Mouse (Mus musculus) gastrocnemius, adult 8-10 months (tissue): ENCODE data around the gene Zfand2a. TPM values are rescaled to one million over a fixed set of nuclear protein-coding genes. Genes with fewer than 3 reads are reported as not detected.

ENCODE experiments used
- DNase-seq, 2 experiments: peaks; one replicate each; pipeline ENCODE4 v3.0.0; 2022; ENCODE audit warnings: low spot score in 2 of 2
- total RNA-seq, 4 experiments: library from RNA; stranded (reverse); gene quantifications; 2 replicates each; pipeline ENCODE4 v1.2.4; 2022

Zfand2a gene
- total RNA-seq, result 10 to 100 TPM in 1 of 4 experiments, 1 to 10 TPM in 3; 7.8 to 11.4 (median 8.9) TPM

DNA sequence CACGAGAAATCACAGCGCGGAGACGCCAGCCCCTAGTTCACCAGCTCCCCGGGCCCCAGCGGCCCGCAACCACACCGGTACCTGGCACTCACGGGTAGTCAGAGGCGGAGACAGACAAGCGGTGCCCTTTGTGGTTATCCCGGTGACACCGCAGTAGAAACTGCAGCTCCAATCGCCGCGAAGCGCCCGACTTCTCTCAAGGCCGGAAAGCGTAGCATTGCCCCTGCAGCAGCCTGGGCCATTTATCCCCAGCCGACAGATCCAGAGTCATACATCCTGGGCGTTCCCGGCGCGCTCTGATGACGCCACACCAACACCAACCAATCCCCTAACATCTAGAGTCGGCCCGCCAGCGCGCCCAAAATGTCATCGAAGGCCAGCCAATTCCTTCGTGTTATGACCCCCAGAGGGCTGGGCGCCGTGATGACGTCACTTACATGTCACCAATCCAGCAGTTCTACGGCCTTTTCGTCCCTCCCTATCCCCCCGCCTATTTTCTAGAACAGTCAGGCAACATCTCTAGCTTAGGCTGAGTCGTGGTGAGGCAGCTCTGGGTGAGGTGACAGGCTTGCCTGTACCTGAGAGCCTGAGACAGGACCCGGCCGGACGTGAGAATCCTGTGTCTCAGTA, at the start of gene Zfand2a:
Gene Zfand2a, minus strand, starts transcription at position 365 of the 630 bp plus-strand sequence.
- DNase-seq, result peak; percentile 99

DNA sequence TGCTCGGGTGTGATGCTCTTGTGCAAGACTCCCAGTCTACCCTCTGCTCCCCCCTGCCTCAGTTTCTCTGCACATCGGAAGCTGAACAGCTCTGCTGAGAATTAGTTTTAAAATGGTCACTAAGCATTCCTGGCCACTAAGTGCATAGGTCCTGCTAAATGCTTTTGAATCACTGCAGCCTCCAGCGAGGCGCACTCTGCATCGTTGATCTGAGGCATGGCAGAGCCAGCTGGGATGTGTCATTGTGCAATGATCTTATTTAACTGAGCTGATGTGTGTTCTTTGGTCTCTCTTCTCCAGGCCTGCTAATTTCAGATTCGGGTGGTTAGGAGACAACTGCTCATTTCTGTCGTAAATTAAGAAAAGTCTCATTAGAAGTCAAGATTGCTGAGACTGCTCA, 44.5 kb upstream of the Zfand2a start:
- DNase-seq, result no peak

DNA sequence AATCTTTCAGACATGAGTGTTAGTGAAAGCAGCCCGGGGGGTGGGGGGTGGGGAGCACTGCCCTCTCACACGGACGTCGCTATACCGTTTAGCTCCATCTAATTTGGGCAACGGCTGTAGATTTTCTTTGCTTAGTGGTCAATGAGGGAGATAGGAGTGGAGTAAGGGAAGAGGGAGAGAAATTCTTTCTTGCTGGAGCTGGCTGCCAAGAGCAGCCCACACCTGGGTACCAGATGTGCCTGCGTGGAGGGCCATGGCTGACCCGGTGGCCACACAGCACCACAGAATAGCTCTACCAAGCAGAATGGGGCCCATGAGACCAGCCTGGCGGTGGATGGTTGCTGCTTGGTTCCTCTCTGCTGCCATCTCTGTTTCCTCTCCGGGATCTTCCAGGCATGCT, 37.6 kb upstream of the Zfand2a start:
- no peak for DNase-seq

DNA sequence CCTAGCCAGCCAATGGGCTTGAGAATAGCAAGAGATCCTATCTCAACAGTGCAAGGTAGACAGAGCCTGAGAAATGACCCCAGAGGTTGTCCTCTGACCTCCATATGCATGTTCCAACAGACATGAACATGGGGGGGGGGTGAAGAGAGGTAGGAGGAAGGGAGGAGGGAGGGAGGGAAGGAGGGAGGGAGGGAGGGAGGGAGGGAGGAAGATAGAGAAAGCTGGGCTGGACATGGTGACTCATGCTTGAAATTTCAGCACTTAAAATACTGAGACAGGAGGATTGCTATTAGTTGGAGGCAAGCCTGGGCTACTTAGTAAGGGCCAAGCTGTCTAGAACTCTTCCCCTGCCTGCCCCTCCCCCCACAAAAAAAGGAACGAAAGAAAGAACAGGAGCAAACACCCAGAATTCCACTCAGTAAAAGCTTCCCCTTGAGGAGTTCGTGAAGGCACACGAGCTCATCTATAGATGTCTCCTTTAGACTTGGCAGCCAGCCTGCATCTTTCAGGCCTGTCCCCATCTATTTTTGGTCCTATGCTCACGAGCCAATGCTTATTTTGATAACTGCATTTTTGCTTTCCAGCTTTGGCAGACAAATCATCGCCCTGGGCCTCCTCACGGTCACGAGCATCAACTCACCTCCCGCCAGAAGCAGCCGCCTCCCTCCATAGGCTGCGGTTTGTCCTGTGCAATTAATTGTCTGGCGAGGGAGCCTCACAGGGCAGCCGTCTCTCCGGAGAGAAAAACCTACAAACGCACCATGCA, 35.9 kb upstream of the Zfand2a start:
- DNase-seq, result no peak

DNA sequence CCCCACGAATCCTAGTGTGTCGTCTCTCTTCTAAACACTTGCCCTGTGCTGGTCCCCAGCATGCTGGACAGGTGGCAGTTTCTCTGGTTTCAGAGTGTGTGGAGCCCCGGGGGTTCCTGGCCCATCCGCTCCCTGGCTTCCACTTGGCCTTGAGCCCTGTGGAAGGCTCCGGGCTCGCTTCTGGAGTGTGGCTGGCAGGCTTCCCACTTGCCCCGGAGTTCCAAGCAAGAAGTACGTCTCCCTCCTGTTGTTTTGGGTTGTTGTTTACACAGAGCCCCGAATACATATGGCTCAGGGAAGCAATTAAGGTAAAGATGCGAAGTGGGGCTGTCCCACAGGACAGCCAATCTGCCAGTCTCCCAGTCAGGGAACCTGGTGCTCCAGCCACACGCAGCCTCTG, 31.9 kb upstream of the Zfand2a start:
- no peak for DNase-seq

DNA sequence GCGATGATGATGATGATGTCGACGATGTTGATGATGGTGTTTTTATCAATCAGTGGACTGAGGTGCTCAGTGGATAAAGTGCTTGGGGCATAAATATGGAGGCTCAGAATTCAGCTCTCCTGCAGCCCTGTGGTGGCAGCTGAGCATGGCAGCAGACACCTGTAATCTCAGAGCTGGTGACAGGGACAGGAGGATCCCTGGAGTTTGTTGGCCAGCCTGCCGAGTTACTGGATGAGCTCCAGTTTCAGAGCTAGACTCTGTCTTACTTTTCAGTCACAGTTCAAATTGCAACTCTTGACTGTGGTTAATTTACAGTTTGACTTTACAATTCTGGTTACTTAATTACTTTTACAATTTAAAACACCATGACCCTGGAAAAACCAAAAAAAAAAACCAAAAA, 27.9 kb upstream of the Zfand2a start:
- DNase-seq, result no peak

DNA sequence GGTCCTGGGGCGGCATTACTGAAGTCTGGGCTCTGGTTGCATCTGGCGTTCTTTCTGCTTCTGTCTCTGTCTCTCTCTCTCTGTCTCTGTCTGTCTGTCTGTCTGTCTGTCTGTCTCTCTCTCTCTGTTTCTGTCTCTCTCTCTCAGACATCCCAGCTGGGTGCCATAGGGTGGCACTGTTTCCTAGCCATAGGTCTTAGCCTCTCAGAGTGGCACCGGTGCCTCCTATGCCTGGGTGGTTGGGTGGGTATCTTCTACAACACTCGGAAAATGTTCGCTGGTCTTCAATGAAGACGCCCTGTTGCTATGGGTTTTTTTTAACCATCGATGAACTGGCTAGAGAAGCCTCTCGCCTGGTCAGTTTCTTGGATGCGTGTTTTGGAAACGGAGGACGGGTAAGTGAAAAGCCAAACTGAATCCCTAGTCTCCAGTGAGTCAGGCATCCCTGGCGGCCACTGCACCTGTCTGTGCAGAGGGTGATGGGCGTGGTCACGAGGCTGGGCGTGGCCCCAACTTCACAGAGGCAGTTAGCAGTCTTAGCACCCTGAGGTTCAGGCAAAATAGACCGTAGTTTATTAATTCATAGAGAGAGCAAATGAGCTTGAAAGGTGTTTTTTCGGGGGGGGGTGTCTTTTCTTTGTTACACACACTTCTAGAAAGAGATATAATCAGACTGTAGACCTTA, 26.5 kb upstream of the Zfand2a start:
- DNase-seq, result no peak

DNA sequence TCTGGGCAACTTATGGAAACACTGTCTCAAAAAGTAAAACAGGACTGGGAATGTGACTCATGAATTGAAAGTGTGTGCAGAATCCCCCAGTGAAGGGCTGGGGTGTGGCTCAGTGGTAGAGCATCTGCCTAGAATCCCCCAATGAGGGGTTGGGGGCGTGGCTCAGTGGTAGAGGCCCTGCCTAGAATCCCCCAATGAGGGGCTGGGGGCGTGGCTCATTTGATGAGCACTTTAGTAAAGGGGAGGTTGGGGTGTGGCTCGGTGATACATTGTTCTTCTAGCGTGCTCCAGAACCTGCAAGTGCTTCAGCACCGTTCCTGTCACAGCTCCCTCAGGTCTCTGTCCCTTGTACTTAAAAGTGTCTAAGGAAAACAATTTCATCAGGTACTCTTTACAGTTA, 21.9 kb upstream of the Zfand2a start:
- DNase-seq, result no peak

DNA sequence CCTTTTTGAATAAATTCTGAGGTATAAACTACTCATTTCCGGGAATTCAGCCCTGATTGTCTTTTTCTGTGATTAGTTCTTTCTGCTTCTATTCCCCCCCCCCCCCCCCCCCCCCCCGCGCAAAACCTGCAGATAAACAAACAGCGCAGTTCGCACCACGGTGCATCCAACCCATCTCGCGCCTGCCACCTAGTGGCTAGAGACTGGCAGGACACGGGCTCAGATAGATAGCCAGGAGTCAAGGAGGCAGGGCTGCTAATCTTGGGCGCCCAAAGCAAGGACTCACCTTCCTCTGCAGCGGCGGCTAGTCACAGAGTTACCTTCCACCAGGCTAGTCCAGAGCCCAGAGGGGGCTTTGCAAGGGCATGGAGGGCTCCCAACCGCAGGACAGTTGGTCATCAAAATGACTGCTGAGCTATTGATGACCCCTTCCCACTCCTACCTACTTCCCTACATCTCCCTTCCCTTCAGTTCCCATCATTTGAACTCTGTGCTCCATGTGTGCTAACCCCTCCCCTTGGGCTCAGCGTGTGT, 20.8 kb upstream of the Zfand2a start:
- peak; percentile 69 to 73 for DNase-seq

DNA sequence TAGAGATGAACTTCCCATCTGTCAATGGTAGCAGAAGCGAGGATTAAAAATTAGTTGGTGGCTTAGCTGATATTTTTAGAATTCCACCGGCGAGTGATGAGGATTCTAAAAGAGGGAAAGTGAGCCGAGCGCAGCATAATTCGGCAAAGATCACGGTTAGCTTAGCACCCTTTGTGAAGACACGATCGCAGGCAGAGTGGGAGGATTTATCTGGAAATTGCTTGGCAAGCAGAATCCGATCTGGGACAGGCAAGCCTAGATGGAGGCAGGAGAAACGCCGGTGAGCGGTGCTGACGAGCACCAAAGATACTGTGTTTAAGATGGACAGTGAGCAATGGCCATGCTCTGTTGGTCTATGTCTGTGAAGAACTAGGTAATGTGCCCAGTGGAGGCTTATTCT, 17.9 kb upstream of the Zfand2a start:
- no peak for DNase-seq

DNA sequence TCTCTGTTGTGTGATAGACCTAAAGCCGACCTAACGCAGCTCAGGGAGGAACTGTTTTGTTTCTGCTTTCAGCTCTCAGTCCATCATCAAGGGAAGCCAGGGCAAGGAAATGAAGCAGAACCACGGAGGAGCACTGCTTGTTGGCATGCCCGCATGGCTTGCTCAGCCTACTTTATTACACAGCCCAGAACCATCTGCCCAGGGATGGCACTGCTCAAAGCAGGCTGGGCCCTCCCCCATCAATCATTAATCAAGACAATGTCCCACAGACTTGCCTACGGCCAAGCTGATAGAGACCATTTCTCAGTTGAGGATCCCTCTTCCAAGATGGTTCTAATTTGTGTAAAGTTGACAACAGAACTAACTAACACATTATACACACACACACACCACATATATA, 14.4 kb upstream of the Zfand2a start:
- DNase-seq, result no peak

DNA sequence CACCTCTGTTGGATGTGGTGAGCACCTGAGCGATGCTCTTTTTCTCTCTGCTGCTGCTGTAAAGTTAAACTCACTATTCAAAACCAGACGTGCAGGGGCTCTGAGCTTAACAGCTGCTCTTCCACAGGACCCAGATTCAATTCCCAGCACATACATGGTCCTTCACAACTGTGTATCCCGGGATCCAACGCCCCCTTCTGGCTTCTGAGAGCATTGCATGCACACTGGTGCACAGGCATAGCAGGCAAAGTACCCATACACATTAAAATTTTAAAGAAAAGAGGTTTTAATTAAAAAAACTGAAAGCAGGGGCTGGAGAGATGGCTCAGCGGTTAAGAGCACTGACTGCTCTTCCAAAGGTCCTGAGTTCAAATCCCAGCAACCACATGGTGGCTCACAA, 12.6 kb upstream of the Zfand2a start:
- no peak for DNase-seq

DNA sequence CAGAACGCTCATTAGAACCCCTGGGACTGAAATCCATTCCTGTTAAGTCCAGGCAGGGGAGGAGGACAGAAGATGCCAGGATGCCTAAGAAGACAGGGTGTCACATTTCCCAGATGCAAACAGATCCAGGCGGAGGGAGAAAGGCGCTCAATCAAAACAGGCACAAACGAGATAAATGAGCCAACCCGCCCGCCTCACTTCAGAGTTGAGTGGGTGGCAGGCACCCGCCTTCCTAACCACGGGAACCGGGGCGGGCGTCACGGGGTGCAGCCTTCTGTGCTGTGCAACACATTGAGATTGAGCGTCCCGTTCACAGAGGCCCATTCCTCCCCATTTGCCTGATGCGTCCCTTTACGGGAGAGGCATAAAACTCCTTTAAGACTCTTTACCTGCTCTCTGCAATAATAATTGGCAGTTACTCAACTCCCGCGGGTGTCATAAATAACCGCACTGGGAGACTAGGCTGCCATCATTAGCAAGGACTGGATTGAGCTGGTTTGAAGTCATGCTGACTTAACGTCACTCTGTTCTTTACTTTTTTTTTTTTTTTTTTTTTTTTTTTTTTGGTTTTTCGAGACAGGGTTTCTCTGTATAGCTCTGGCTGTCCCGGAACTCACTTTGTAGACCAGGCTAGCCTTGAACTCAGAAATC, 10.8 kb upstream of the Zfand2a start:
- no peak for DNase-seq

DNA sequence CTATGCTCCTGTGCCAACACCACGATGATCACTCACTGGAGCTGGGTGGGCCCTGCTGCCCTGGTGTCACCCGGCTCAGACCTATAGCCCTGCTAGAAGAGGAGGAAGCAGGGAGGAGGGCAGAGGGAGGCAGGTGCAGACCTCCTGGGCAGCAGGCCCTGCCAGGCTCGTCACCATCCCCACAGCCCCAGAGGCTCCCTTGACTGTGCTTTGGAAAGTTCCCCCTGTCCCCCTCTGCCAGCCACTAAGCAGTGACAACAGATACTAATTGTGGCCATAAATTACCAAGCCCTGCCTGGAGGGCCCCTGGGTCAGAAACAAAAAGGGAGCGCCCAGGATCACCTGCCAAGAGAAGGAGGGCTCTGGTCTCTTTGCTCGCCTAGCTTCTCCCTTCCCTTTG, 9.3 kb upstream of the Zfand2a start:
- no peak for DNase-seq

DNA sequence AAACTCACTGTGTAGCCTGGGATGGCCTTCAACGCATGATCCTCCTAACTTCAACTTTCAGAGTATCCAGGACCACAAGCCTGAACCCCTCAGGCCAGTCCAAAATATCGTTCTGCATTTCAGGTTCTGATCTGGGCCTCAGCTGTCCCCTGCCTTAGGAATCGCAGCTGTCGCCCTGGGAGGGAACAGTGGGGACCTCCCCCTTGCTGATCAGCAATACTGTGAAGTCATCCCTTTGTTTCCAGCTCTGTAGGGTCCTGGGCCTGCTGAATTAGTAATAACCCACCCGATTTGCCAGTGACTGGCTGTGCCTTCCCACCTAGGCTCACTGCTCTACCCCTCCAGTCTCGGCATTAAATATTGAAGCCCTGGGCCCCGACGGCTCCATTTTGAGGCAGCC, 7.0 kb upstream of the Zfand2a start:
- DNase-seq, result no peak

DNA sequence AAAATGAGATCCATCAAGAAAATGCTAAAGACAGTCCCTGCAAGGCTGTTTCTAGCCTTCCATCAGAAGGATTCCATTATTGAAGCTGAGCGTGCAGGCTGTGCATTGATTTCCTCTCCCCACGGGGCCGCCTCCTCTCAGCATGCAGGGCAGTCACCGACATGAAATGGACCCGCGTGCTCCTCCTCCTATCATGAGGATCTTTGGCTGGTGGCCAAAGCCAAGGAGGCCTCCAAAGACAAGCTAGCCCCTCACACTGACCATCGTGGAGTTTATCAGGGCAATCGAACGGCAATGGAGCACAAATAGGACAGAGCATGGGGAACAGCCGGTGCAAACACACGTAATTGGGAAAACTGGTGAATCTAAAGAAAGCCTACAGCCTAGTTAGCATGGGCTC, 5.8 kb upstream of the Zfand2a start:
- no peak for DNase-seq

DNA sequence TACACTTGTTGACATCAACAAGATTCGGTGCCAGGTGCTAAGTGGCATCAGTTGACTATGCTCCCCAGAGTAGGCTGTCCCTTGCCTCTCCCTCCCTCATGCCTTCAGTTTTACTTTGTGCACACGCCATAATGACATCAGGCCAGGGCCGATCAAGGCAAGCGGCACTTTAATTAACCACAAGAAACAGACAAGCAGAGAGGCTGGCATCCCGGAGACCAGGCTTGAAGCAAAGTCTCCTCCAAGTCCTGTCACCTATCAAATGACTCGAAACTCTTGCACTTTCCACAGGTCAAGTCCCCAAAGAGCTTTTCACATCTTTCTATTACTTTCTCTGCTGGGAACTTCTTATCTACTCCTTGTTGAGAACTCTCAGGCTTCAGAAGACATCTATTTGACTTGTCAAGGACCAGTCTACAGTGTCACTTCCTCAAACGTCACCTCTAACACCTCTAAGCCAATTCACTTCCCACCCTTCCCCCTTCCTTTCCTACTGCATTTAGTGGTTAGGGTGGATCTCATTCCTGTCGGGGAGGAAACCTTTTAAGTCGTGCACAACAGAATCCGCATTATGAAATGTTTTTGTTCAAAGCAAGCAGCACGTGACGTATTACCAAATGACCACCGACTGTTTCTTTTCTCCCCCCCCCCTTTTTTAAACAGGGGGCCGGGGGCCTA, 1.0 kb downstream of the Zfand2a start:
- no peak for DNase-seq

DNA sequence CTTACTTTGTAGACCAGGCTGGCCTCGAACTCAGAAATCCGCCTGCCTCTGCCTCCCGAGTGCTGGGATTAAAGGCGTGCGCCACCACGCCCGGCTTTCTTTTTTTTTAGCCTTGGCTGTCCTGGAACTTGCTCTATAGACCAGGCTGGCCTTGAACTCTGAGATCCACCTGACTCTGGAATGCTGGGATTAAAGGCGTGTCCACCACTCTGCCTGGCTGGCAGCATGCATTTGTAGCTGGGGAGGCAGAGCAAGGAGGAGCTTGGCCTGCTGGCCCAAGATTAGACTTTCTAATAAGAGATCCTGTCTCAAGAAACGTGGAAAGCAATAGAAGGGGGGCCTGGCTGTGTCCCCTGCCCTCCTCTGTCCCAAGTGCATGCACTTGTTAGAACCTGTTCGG, 3.9 kb downstream of the Zfand2a start:
- no peak for DNase-seq

DNA sequence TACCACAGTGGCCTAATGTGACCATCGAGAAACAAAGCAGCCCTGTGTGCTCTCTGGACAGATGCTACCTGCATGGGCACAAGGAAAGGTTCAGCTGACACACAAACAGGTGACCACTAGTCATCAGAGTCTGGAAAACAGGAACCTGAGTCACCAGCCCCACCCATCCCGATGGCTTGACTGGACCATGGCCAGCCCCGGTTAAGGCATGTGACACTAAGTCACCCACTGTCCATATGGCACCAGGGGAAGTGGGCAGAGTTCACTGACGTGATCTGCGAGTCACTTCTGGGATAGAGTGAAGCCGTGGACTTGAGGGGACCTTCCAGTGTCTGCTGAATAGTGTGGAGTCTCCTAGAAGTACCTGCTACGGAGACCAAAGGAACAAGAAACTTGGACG, 5.3 kb downstream of the Zfand2a start:
- no peak for DNase-seq

DNA sequence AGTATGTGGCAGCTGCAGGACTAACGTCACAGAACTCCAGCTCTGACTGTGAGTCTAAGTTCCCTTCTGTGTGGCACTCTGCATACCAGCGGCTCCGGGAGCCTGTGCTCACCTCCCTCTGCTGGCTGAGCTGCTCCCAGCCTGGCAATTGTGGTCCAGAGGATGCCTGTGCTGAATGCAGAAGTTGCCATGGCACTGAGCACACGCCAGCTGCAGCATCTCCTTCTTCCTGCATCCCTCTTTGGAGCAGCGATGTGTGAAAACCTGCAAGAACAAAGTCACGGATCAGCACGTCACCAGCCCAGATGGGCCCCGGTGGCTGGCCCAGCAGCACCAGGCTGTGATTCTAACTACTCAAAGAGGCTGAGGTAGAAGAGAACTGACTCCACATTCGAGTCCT, 9.6 kb downstream of the Zfand2a start:
- no peak for DNase-seq

DNA sequence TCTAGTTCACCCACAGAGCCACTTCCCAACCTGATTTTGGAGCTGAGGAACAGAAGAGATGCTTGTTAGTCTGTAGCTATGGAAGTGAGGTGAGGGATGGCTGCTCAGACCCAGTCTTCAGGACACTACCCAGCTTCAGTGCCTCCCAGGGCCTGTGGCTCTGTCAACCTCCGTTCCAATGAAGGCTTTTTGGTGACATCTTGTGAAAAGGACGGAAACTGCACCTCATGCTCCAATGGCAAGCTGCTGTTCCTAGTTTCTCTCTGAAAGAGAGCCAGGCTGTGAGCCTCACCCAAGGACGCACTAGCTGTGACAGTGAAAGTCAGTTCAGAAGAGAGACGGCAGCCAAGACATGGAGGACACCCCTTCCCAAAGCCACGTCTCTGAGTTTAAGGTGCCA, 16.4 kb downstream of the Zfand2a start:
- DNase-seq, result no peak
